Mouse (Mus musculus): ENCODE measurements around the gene Jag2. TPM values are rescaled to one million over a fixed set of nuclear protein-coding genes. Genes with fewer than 3 reads are reported as not detected.

The Jag2 gene
- polyA plus RNA-seq, 1 experiment from 2014 or later = 3.5 TPM

DNA sequence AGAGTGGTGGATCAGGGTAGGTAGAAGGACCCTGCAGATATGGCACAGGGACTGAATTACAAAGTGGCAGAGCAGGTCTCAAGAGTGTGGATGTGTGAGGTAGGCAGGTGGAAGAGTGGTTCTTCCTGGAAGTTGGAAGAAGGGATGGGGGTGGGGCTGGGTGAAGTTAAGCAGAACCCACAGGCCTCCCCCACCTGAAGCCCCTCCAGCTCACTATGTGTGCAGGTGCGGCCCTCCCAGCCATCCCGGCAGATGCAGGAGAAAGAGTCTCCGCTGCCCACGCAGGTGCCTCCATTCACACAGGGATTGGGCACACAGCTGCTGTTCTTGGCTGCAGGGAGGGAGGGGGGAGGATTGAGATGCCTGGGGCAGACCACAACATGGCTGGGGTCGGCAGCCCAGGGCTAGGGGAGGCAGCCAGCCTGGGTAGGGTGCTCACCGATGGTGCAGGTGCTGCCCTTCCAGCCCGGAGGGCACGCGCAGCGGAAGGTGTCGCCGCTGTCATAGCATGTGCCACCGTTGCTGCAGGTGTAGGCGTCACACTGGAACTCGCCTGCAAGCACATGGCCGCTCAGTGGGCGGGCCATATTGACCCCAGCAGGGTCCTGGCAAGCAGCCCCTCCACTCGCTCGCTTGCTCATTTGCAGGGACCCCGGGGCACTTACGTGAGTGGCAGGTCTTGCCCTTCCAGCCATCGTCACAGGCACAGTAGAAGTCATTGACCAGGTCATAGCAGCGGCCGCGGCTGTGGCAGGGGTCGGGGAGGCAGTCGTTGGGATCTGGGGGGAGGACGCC lies 16.4 kb downstream of the Jag2 start:
- WGBS = 88% methylated on average over 28 of the region's 28 CpGs
- no peaks in the 10 kb centered on the region for H3K9me3 ChIP-seq (replicated peaks)
- H3K4me3 ChIP-seq = no peak overlapping the region
- peaks cover 13% of the 10 kb centered on the region; the same call in 1 of the 2 replicates for H3K36me3 ChIP-seq
- DNase-seq (ENCODE audit: low spot score) = no peak
- no peaks in the 10 kb centered on the region for H3K27me3 ChIP-seq (ENCODE audit: low read depth, poor library complexity, severe bottlenecking)
- H3K4me1 ChIP-seq = peaks cover 33% of the 10 kb centered on the region
- H3K27ac ChIP-seq = no peak overlapping the region

DNA sequence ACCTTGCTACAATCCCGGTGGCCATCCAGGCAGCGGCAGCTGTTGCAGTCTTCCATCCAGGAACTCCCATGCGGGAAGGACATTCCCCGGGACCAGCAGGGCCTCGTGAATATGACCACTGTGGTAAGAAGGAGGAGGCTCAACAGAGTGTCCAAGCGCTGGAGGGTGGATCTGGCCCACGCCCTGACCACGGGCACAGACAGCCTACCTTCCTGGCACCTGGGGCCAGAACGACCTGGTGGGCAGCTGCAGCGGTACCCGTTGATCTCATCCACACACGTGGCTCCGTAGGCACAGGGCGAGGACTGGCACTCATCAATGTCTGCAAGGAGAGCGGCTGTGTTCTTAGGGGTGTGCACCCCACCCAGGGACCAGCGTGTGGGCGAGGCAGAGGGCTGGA lies 17.9 kb downstream of the Jag2 start:
- peaks cover 28% of the 10 kb centered on the region for H3K4me1 ChIP-seq
- H3K36me3 ChIP-seq = peaks cover 13% of the 10 kb centered on the region; the same call in 1 of the 2 replicates
- H3K27me3 ChIP-seq (ENCODE audit: low read depth, poor library complexity, severe bottlenecking) = no peaks in the 10 kb centered on the region
- H3K9me3 ChIP-seq (replicated peaks) = no peaks in the 10 kb centered on the region
- WGBS = 90% methylated on average over 17 of the region's 17 CpGs
- H3K4me3 ChIP-seq = no peak overlapping the region
- DNase-seq (ENCODE audit: low spot score) = no peak
- H3K27ac ChIP-seq = no peak overlapping the region

DNA sequence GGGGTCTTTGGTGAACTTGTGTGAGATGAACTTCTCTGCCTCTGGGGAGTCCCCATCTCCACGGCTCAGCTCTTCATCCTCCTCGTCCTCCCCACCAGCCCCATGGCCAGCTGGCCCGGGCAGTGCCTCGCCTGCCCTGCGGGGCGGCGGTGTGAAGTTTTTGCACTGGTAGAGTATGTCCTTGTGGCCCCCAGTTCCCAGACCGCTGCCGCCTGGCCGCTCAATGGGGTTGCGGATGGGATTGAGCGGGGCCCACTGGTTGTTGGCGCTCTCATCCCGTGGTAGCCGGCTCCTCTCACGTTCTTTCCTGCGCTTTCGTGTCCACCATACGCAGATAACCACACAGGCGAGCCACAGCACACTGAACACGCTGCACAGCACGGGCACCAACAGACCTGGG lies 20.6 kb downstream of the Jag2 start:
- no peak overlapping the region for H3K27ac ChIP-seq
- no peak for DNase-seq (ENCODE audit: low spot score)
- peaks cover 11% of the 10 kb centered on the region for H3K4me1 ChIP-seq
- WGBS = 95% methylated on average over 22 of the region's 22 CpGs
- H3K36me3 ChIP-seq = peaks cover 13% of the 10 kb centered on the region; the same call in 1 of the 2 replicates
- H3K27me3 ChIP-seq (ENCODE audit: low read depth, poor library complexity, severe bottlenecking) = no peaks in the 10 kb centered on the region
- no peak overlapping the region for H3K4me3 ChIP-seq
- no peaks in the 10 kb centered on the region for H3K9me3 ChIP-seq (replicated peaks)

DNA sequence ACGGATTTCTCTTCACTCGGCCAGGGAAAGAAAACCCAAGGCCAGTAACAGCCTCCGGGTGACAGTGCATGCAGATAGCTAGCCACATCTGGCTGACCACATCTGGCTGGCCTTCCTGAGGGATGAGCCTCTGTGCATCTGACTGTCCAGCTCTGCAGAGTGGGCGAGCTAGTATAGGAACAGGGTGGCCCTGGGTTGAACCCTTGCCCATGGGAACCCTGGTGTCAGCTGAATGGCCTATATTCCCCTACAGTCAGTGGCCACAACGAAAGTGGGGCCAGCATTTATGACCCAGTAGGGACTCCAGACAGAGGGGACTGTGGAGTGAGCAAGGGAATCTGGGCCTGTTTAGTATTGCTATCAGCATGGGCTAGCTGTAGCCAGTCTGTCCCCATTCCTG lies 24.6 kb downstream of the Jag2 start:
- Histone ChIP-seq H3K4me3 (no peak overlapping the region), H3K9me3 (replicated peaks) (no peaks in the 10 kb centered on the region), H3K4me1 (no peaks in the 10 kb centered on the region), H3K27ac (no peak overlapping the region), H3K27me3 (ENCODE audit: low read depth, poor library complexity, severe bottlenecking) (no peaks in the 10 kb centered on the region), H3K36me3 (peaks cover 4% of the 10 kb centered on the region; the same call in 1 of the 2 replicates)
- WGBS = 89% methylated on average over 5 of the region's 5 CpGs
- DNase-seq (ENCODE audit: low spot score) = no peak

DNA sequence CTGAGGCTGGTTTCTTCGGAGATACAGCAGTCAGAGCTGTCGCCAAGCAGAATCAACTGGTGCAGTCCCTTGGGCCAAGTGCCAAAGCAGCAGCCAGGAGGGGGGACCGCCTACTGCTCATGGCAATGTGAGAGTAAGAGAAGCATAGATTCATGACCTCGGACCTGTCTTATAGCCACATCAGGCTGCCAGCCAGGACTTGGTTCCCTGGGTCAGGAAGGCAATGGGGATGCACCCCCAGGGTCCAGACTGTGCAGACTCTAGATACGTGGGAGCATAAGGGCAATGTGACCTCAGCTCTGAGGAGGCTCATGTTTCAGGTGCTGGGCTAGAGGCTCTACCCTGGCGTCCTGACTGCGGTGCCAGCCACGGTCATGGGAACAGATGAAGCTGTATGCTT lies 25.6 kb downstream of the Jag2 start:
- H3K4me1 ChIP-seq = no peaks in the 10 kb centered on the region
- peaks cover 2% of the 10 kb centered on the region; the same call in 1 of the 2 replicates for H3K36me3 ChIP-seq
- no peaks in the 10 kb centered on the region for H3K9me3 ChIP-seq (replicated peaks)
- no peaks in the 10 kb centered on the region for H3K27me3 ChIP-seq (ENCODE audit: low read depth, poor library complexity, severe bottlenecking)
- 79% methylated on average over 8 of the region's 8 CpGs for WGBS
- H3K4me3 ChIP-seq = no peak overlapping the region
- DNase-seq (ENCODE audit: low spot score) = no peak
- no peak overlapping the region for H3K27ac ChIP-seq

DNA sequence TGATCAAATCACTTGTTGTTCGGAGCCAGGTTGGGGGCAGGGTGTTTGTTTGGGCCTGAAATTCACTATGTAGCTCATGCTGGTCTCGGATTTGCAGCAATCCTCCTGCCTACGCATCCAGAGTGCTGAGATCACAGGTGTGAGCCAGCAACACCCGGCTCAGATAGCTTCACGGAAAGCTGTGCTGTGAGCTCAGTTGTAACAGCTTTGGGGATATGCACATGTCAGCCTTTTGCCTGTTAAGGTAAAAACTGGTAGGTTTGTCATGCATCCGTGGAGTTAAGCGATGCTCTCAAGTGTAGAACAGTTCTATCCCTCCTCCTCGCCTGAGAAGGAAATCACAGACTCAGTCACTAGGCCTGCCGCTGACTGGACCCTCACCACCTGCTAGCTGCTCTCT lies 28.9 kb downstream of the Jag2 start:
- Histone ChIP-seq H3K27ac (no peak overlapping the region), H3K4me1 (peaks cover 9% of the 10 kb centered on the region), H3K36me3 (no peaks in the 10 kb centered on the region), H3K4me3 (no peak overlapping the region), H3K9me3 (replicated peaks) (no peaks in the 10 kb centered on the region), H3K27me3 (ENCODE audit: low read depth, poor library complexity, severe bottlenecking) (no peaks in the 10 kb centered on the region)
- 82% methylated on average over 9 of the region's 9 CpGs for whole genome bisulfite sequencing
- DNase-seq (ENCODE audit: low spot score) = no peak

DNA sequence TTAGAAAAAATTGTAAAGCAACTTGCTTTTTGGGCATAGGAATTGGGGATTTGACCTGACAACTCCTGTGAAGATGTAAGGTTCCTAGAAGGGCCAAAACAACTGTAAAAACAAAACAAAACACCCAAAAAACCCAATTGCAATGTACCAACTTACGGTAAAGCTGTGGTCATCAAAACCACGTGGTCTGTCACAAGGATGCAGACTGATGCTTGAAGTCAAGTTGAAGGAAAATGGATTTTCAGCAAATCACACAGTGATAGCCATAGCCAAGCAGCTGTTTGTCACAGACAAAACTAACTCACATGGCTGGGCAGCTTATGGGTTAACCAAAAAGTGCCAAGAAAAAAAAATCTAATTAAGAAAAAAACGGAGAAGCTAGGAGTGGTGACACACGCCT lies 30.6 kb downstream of the Jag2 start:
- peaks cover 26% of the 10 kb centered on the region for H3K4me1 ChIP-seq
- no peaks in the 10 kb centered on the region for H3K36me3 ChIP-seq
- no peak for DNase-seq (ENCODE audit: low spot score)
- 66% methylated on average over 4 of the region's 4 CpGs for WGBS
- no peaks in the 10 kb centered on the region for H3K27me3 ChIP-seq (ENCODE audit: low read depth, poor library complexity, severe bottlenecking)
- no peaks in the 10 kb centered on the region for H3K9me3 ChIP-seq (replicated peaks)
- no peak overlapping the region for H3K4me3 ChIP-seq
- H3K27ac ChIP-seq = no peak overlapping the region

DNA sequence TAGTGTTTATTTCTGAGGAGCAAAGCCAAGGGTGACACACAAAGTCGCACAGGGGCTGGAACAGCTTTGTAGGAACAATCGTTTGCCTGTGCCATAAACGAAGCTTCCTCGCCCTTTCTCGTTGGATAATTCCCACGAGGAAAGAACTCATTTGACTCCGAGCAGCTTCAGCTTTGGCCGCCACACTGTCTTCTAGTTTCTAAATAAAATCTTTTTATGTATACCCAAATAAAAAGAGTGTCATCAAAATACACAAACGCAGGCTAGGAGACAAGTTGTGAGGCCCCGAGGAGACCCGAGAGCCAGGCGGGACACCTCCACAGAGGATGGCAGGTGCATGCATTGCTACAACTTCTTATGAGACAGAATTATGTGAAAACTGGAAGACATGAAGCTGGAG lies 31.2 kb downstream of the Jag2 start:
- H3K4me3 ChIP-seq = no peak overlapping the region
- H3K4me1 ChIP-seq = peaks cover 27% of the 10 kb centered on the region
- no peak overlapping the region for H3K27ac ChIP-seq
- no peaks in the 10 kb centered on the region for H3K36me3 ChIP-seq
- H3K27me3 ChIP-seq (ENCODE audit: low read depth, poor library complexity, severe bottlenecking) = no peaks in the 10 kb centered on the region
- H3K9me3 ChIP-seq (replicated peaks) = no peaks in the 10 kb centered on the region
- 74% methylated on average over 12 of the region's 12 CpGs for WGBS
- no peak for DNase-seq (ENCODE audit: low spot score)

DNA sequence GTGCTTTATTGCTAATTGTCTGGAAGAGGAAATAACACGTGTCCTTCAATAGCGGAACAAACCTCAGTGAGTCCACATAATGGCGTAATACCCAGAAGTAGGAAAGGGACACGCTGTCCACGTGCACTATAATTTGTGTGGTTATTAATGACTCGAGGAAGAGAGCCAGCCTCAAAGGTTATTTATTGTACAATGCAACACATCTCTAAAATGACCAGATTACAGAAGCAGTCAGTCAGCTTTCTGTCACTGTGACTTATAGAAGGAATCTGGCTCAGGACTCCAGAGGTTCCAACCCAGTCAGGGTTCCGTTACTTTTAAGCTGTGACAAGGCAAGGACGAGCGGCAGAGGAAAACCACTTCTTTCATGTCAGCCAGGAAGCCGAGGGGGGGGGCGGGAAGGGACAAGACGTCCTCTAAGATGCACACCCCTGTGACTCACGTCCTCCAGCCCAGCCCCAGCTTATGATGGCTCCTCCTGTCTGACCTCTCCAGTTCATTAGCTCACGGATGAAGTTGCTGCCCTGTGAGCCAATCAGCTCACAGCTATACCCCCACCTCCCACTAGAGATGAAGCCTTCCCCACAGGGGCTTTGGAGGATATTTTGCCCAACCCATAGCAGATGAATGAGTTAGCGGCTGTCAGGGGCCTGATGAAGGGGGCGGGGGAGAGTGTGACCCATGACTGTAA lies 31.9 kb downstream of the Jag2 start:
- Histone ChIP-seq H3K9me3 (replicated peaks) (no peaks in the 10 kb centered on the region), H3K27me3 (ENCODE audit: low read depth, poor library complexity, severe bottlenecking) (no peaks in the 10 kb centered on the region), H3K4me3 (0 out of 2 replicates have a peak overlapping the region, but pooled peaks have one; percentile 4), H3K4me1 (peaks cover 27% of the 10 kb centered on the region), H3K36me3 (no peaks in the 10 kb centered on the region), H3K27ac (no peak overlapping the region)
- 40% methylated on average over 16 of the region's 16 CpGs for WGBS
- no peak for DNase-seq (ENCODE audit: low spot score)

DNA sequence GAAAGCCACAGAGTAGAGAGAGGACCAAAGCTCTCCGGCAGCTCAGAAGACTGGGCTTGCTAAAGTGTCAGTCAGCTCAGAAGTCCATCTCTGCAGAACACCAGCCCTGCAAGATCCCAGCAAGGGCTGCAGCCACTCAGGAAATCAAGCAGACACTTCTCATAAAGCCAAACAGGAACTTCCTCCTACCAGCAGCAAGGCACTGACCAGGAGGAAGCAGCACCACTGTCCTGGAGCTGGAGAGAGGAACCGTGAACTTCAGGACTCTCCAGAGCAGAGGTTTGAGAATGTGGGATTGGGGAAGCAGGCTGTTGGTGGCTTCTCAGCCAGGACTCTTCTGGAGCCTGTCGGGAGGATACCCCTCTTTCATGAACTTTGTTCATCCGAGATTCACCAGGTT lies 34.6 kb downstream of the Jag2 start:
- H3K27ac ChIP-seq = no peak overlapping the region

DNA sequence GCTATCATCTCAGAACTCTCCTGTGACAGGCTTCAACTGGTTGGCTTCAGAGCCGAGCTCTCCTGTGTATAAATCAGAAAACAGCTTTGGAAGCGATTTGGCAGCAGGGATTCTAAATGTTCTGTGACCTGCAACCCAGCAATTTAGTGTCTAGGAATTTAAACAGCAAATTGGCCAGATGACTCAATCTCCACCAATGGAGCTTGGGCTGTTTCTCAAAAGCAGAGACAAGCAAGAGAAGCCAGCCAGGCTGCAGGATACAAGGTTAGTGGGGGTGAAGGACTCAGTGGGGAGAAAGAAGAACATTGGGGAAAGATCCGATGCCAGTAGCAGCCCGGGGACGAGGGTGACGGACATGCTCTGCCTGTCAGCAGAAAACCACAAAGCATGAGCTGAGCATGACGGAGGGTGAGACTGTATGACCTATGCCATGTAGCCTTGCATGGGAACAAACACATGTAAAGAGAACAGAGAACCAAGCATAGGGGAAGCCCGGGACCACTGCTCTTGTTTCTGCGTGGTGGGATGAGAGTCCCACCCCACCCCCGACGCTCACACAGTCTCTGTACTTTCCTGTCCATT lies 35.2 kb downstream of the Jag2 start:
- no peaks in the 10 kb centered on the region for H3K27me3 ChIP-seq (ENCODE audit: low read depth, poor library complexity, severe bottlenecking)
- no peaks in the 10 kb centered on the region for H3K9me3 ChIP-seq (replicated peaks)
- DNase-seq (ENCODE audit: low spot score) = no peak
- H3K4me3 ChIP-seq = no peak overlapping the region
- WGBS = 78% methylated on average over 11 of the region's 11 CpGs
- peaks cover 27% of the 10 kb centered on the region for H3K4me1 ChIP-seq
- no peak overlapping the region for H3K27ac ChIP-seq
- no peaks in the 10 kb centered on the region for H3K36me3 ChIP-seq

More for the DNA sequence above, 34.6 kb downstream of the Jag2 start:
- no peak for DNase-seq (ENCODE audit: low spot score)
- Histone ChIP-seq H3K4me3 (no peak overlapping the region), H3K27me3 (ENCODE audit: low read depth, poor library complexity, severe bottlenecking) (no peaks in the 10 kb centered on the region), H3K4me1 (peaks cover 27% of the 10 kb centered on the region), H3K9me3 (replicated peaks) (no peaks in the 10 kb centered on the region), H3K36me3 (no peaks in the 10 kb centered on the region)
- WGBS = 72% methylated on average over 4 of the region's 4 CpGs

DNA sequence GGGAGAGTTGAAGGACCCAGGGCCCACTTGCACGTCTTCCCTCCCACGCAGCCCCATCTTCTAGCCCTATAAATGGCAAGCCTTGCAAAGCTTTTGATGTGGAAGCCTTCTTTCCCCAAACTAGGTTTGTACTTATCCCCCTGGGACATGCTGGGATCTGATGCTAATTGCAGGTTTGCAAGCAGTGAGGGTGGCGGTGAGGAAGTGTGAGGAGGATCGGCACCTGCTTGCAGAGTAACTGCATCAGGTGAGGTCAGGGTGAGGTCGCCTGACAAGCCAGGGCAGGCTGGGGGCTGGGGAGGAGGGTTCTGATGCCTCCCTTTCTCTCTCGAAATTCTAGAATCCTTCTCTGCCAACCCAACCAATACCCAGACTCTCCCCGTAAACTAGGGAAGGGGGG lies 44.1 kb downstream of the Jag2 start:
- WGBS = 55% methylated on average over 7 of the region's 7 CpGs
- H3K36me3 ChIP-seq = no peaks in the 10 kb centered on the region
- no peak for DNase-seq (ENCODE audit: low spot score)
- H3K4me1 ChIP-seq = peaks cover 11% of the 10 kb centered on the region
- peaks cover 7% of the 10 kb centered on the region for H3K27me3 ChIP-seq (ENCODE audit: low read depth, poor library complexity, severe bottlenecking)
- H3K9me3 ChIP-seq (replicated peaks) = no peaks in the 10 kb centered on the region
- H3K4me3 ChIP-seq = no peak overlapping the region
- H3K27ac ChIP-seq = no peak overlapping the region

DNA sequence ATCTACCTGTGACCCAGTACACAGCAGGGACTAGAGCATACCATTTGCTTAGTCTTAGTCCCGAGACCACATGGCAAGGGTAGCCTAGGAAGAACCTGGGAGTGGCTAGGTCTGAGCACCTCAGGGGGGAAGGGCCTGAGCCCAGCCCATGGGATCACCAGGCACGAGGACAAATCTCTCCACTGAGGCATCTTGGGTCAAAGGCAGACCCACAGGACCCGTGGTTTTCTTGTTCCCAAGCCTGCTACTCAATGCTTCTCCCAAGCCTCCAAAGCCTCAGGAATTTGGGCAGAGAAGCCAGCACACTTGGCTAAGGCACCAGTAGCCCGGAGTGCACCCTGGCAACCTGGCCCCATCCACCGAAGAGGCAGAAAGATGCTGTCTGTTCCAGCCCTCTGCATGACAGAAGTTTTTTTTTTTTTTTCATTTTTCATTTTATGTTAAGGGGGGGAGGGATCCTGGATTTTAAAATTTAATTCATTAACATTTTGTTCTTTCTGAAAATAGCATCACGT lies 48.2 kb downstream of the Jag2 start:
- 72% methylated on average over 6 of the region's 6 CpGs for WGBS
- no peaks in the 10 kb centered on the region for H3K36me3 ChIP-seq
- no peaks in the 10 kb centered on the region for H3K9me3 ChIP-seq (replicated peaks)
- H3K27ac ChIP-seq = no peak overlapping the region
- H3K4me3 ChIP-seq = no peak overlapping the region
- peaks cover 48% of the 10 kb centered on the region for H3K27me3 ChIP-seq (ENCODE audit: low read depth, poor library complexity, severe bottlenecking)
- peaks cover 30% of the 10 kb centered on the region for H3K4me1 ChIP-seq
- DNase-seq (ENCODE audit: low spot score) = no peak

Measured in limb, embryonic 10.5 days (tissue).